Mouse (Mus musculus) MEL (cell line): ENCODE measurements at regions not wholly inside any gene's neighbourhood (a gene's known extent, or its start where the extent isn't known, plus 50 kb on each side); places are given as distances from the start of the nearest gene placed in this dataset.

Experiments
- DNase-seq: peaks from one replicate; pipeline ENCODE4 v3.0.0; 2011; ENCODE audit warnings: low read depth, low spot score
- H3K27ac ChIP-seq: 2 replicates; pipeline ENCODE4 v1.5.1; 2012; ENCODE audit warnings: low read depth, mild to moderate bottlenecking, control low read depth, low read length, moderate library complexity; ENCODE audit not compliant: control insufficient read depth
- H3K27me3 ChIP-seq, 2 experiments: fragments of 150-350 bp in 1 of 2; sonication (generic) in 1 of 2; 2 replicates each; pipeline ENCODE4 v1.6.1; 2012; ENCODE audit warnings: low read length in 2 of 2, mild to moderate bottlenecking in 2 of 2, improper control_type of control experiment in 1 of 2, moderate library complexity in 1 of 2; ENCODE audit not compliant: insufficient read depth in 2 of 2, control insufficient read depth in 1 of 2
- H3K36me3 ChIP-seq, 2 experiments: 2 replicates each; pipeline ENCODE4 v1.6.1; 2012 to 2014; ENCODE audit warnings: low read length in 2 of 2, improper control_type of control experiment in 1 of 2, inconsistent platforms in 1 of 2, mild to moderate bottlenecking in 1 of 2; ENCODE audit not compliant: insufficient read depth in 2 of 2, control insufficient read depth in 1 of 2
- H3K4me1 ChIP-seq, 2 experiments: fragments of 150-350 bp in 1 of 2; sonication (generic) in 1 of 2; 2 replicates each; pipeline ENCODE4 v1.6.1; 2012; ENCODE audit warnings: low read length in 2 of 2, improper control_type of control experiment in 1 of 2, mild to moderate bottlenecking in 1 of 2; ENCODE audit not compliant: insufficient read depth in 2 of 2, control insufficient read depth in 1 of 2
- H3K4me3 ChIP-seq, 2 experiments: fragments of 150-350 bp in 1 of 2; sonication (generic) in 1 of 2; 2 replicates each; pipeline ENCODE4 v1.5.1; 2012; ENCODE audit warnings: low read depth in 2 of 2, low read length in 2 of 2, mild to moderate bottlenecking in 2 of 2, moderate library complexity in 2 of 2, control low read depth in 1 of 2, improper control_type of control experiment in 1 of 2; ENCODE audit not compliant: control insufficient read depth in 1 of 2, insufficient read depth in 1 of 2
- H3K79me2 ChIP-seq: 2 replicates; pipeline ENCODE4 v1.6.1; 2012; ENCODE audit warnings: mild to moderate bottlenecking, low read length, moderate library complexity; ENCODE audit not compliant: control insufficient read depth, poor library complexity, insufficient read depth
- H3K9ac ChIP-seq: 2 replicates; pipeline ENCODE4 v1.6.1; 2012; ENCODE audit warnings: low read depth, mild to moderate bottlenecking, control low read depth, low read length, moderate library complexity; ENCODE audit not compliant: control insufficient read depth, poor library complexity, severe bottlenecking
- H3K9me3 ChIP-seq: fragments of 150-350 bp; sonication (generic); replicated peaks from 2 replicates; pipeline ENCODE4 v1.6.1; 2012; ENCODE audit warnings: mild to moderate bottlenecking, low read length, improper control_type of control experiment, moderate library complexity; ENCODE audit not compliant: insufficient read depth
- EP300 ChIP-seq, 2 experiments: IDR thresholded peaks; 2 replicates each; pipeline ENCODE4 v1.6.1; 2011; ENCODE audit warnings: improper control_type of control experiment in 2 of 2, low read length in 2 of 2, low read depth in 1 of 2, mild to moderate bottlenecking in 1 of 2
- GABPA ChIP-seq: IDR thresholded peaks from 2 replicates; pipeline ENCODE4 v1.6.1; 2012; ENCODE audit warnings: low read depth, mild to moderate bottlenecking, inconsistent platforms, low read length, improper control_type of control experiment, moderate library complexity
- HCFC1 ChIP-seq: IDR thresholded peaks from 2 replicates; pipeline ENCODE4 v1.6.1; 2012; ENCODE audit warnings: low read depth, mild to moderate bottlenecking, inconsistent platforms, low read length, improper control_type of control experiment, moderate library complexity
- JUND ChIP-seq: IDR thresholded peaks from 2 replicates; pipeline ENCODE4 v1.6.1; 2011; ENCODE audit warnings: low read depth, mild to moderate bottlenecking, improper control_type of control experiment, low read length
- KAT2A ChIP-seq: conservative IDR thresholded peaks from 2 replicates; pipeline ENCODE4 v1.6.1; 2012; ENCODE audit warnings: low read depth, low read length, improper control_type of control experiment, inconsistent platforms
- MAX ChIP-seq: IDR thresholded peaks from 2 replicates; pipeline ENCODE4 v1.6.1; 2011; ENCODE audit warnings: low read length, improper control_type of control experiment
- MAZ ChIP-seq: IDR thresholded peaks from 2 replicates; pipeline ENCODE4 v1.6.1; 2012; ENCODE audit warnings: low read depth, mild to moderate bottlenecking, inconsistent platforms, low read length, improper control_type of control experiment
- MEF2A ChIP-seq: IDR thresholded peaks from 2 replicates; pipeline ENCODE4 v1.6.1; 2014; ENCODE audit warnings: low read depth, mild to moderate bottlenecking, inconsistent platforms, low read length, improper control_type of control experiment; ENCODE audit not compliant: poor library complexity, insufficient replicate concordance, severe bottlenecking; ENCODE audit errors: extremely low read depth
- MXI1 ChIP-seq: IDR thresholded peaks from 2 replicates; pipeline ENCODE4 v1.6.1; 2011; ENCODE audit warnings: mild to moderate bottlenecking, low read depth, low read length, improper control_type of control experiment
- MYB ChIP-seq: IDR thresholded peaks from 2 replicates; pipeline ENCODE4 v1.6.1; 2011; ENCODE audit warnings: mild to moderate bottlenecking, low read depth, low read length, improper control_type of control experiment
- MYC ChIP-seq: IDR thresholded peaks from 2 replicates; pipeline ENCODE4 v1.6.1; 2011; ENCODE audit warnings: low read depth, mild to moderate bottlenecking, low read length, improper control_type of control experiment, moderate library complexity
- NELFE ChIP-seq: IDR thresholded peaks from 2 replicates; pipeline ENCODE4 v1.6.1; 2011; ENCODE audit warnings: low read depth, low read length, improper control_type of control experiment
- NRF1 ChIP-seq: IDR thresholded peaks from 2 replicates; pipeline ENCODE4 v1.6.1; 2014; ENCODE audit warnings: low read depth, mild to moderate bottlenecking, inconsistent platforms, low read length, improper control_type of control experiment, moderate library complexity; ENCODE audit not compliant: poor library complexity, insufficient read depth, severe bottlenecking
- POLR2AphosphoS2 ChIP-seq: IDR thresholded peaks from 2 replicates; pipeline ENCODE4 v1.6.1; 2011; ENCODE audit warnings: low read length, improper control_type of control experiment
- POLR2AphosphoS5 ChIP-seq: IDR thresholded peaks from 2 replicates; pipeline ENCODE4 v1.6.1; 2012; ENCODE audit warnings: low read depth, borderline replicate concordance, mild to moderate bottlenecking, inconsistent platforms, low read length, moderate library complexity, mixed read lengths
- SIN3A ChIP-seq: IDR thresholded peaks from 2 replicates; pipeline ENCODE4 v1.6.1; 2012; ENCODE audit warnings: low read length, improper control_type of control experiment, inconsistent platforms
- SMC3 ChIP-seq: IDR thresholded peaks from 2 replicates; pipeline ENCODE4 v1.6.1; 2011; ENCODE audit warnings: low read depth, low read length, improper control_type of control experiment
- TAL1 ChIP-seq: IDR thresholded peaks from 2 replicates; pipeline ENCODE4 v1.6.1; 2012; ENCODE audit warnings: mild to moderate bottlenecking, inconsistent platforms, low read length, moderate library complexity, mixed read lengths
- TCF12 ChIP-seq: IDR thresholded peaks from 2 replicates; pipeline ENCODE4 v1.6.1; 2014; ENCODE audit warnings: low read depth, mild to moderate bottlenecking, inconsistent platforms, low read length, improper control_type of control experiment, moderate library complexity
- UBTF ChIP-seq: IDR thresholded peaks from 2 replicates; pipeline ENCODE4 v1.6.1; 2012; ENCODE audit warnings: low read depth, mild to moderate bottlenecking, inconsistent platforms, low read length, improper control_type of control experiment, moderate library complexity, borderline replicate concordance; ENCODE audit not compliant: insufficient read depth
- USF1 ChIP-seq: IDR thresholded peaks from 2 replicates; pipeline ENCODE4 v1.6.1; 2014; ENCODE audit warnings: low read depth, mild to moderate bottlenecking, inconsistent platforms, low read length, improper control_type of control experiment, moderate library complexity
- ZC3H11A ChIP-seq: IDR thresholded peaks from 2 replicates; pipeline ENCODE4 v1.6.1; 2012; ENCODE audit warnings: low read depth, mild to moderate bottlenecking, inconsistent platforms, low read length, improper control_type of control experiment
- ZKSCAN1 ChIP-seq: IDR thresholded peaks from 2 replicates; pipeline ENCODE4 v1.6.1; 2012; ENCODE audit warnings: low read depth, mild to moderate bottlenecking, inconsistent platforms, low read length, improper control_type of control experiment, moderate library complexity

DNA sequence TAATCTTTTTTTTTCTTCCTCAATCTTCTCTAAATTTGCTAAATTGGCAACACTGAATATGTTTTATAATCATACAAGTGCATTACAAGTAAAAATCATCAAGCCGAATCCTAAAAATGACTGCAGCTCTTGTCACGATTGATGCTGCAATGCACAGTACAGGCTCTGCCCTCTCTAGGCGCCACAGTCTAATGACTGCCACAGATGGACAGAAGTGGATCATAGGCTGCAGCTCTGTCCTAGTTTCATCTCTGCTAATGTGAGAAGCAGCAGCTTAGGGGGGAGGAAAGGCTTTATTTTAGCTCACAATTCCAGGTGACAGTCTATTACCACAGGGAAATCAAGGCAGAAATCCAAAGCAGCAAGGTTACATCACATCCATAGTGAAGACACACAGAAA lies 560.8 kb downstream of the Cdk5rap2 start:
- Histone ChIP-seq H3K27ac (no peak overlapping the region), H3K27me3 (no peaks in the 10 kb centered on the region), H3K36me3 (no peaks in the 10 kb centered on the region), H3K4me3 (no peak overlapping the region), H3K79me2 (no peaks in the 10 kb centered on the region), H3K4me1 (no peaks in the 10 kb centered on the region), H3K9me3 (no peaks in the 10 kb centered on the region), H3K9ac (no peak overlapping the region)
- DNase-seq: no peak
- TF ChIP-seq JUND (no peak), MYC (no peak), POLR2AphosphoS2 (no peak), NELFE (no peak), NRF1 (no peak), ZC3H11A (no peak)

DNA sequence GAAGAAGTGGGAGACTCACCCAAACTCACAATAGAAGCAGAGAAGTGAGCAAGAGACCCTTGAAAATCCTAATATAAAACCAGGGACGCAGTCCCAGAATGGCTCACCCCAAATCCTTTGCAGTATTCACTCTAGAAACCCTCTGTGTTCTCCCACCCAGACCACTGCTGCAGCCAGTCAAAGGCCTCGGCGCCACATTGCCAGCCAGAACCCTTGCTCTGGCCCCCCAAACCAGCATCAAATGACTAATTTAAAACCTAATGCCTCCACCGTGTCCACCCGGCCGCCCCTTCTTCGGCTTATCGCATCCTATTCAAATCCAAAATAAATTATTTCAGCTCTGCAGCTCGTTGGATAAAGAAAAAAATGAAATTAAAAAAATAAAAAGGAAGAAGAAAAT lies 570.4 kb downstream of the Cdk5rap2 start:
- no peaks in the 10 kb centered on the region for H3K36me3 ChIP-seq
- no peak overlapping the region for H3K27ac ChIP-seq
- H3K4me3 ChIP-seq: no peak overlapping the region
- H3K4me1 ChIP-seq: no peaks in the 10 kb centered on the region
- no peaks in the 10 kb centered on the region for H3K27me3 ChIP-seq
- TF ChIP-seq GABPA: no peak
- no peak for TF ChIP-seq POLR2AphosphoS2
- no peak for TF ChIP-seq TCF12
- TF ChIP-seq POLR2AphosphoS5: no peak
- no peak for TF ChIP-seq MYB
- no peak for TF ChIP-seq TAL1
- TF ChIP-seq SIN3A: no peak
- no peaks in the 10 kb centered on the region for H3K9me3 ChIP-seq
- H3K79me2 ChIP-seq: no peaks in the 10 kb centered on the region
- H3K9ac ChIP-seq: no peak overlapping the region
- no peak for DNase-seq

DNA sequence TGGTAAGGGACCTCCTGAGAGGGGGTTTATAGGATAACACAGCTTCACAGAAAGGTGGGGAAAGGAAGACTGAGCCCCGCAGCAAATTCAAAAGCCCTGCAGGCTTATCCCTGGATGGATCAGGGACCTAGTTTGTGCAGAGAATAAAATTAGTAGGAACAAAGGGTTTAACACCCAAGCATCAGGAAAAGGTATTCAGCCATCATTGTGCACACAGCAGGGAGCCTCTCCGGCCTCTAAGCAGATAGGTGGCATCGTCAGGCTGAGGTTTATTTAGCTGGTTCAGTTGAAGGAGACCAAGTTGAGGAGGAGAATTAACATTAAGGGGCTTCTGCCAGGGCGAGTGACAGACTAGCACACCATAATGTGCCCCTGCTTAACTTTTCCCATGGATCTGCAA lies 571.3 kb downstream of the Cdk5rap2 start:
- Histone ChIP-seq H3K27me3 (no peaks in the 10 kb centered on the region), H3K9me3 (no peaks in the 10 kb centered on the region), H3K4me3 (no peak overlapping the region), H3K79me2 (no peaks in the 10 kb centered on the region), H3K27ac (no peak overlapping the region), H3K4me1 (no peaks in the 10 kb centered on the region), H3K9ac (no peak overlapping the region), H3K36me3 (no peaks in the 10 kb centered on the region)
- no peak for TF ChIP-seq MYB
- TF ChIP-seq USF1: no peak
- TF ChIP-seq HCFC1: no peak
- no peak for TF ChIP-seq TCF12
- no peak for TF ChIP-seq JUND
- no peak for TF ChIP-seq ZC3H11A
- TF ChIP-seq SIN3A: no peak
- TF ChIP-seq MYC: no peak
- TF ChIP-seq POLR2AphosphoS2: no peak
- no peak for TF ChIP-seq MEF2A
- no peak for TF ChIP-seq SMC3
- no peak for TF ChIP-seq MAZ
- TF ChIP-seq KAT2A: no peak
- no peak for TF ChIP-seq UBTF
- TF ChIP-seq EP300 (IDR thresholded peaks at IDR 0.05; ENCODE audit: low read depth in 1 of 2, low read length in 2 of 2): no peak
- TF ChIP-seq ZKSCAN1: no peak
- TF ChIP-seq GABPA: no peak
- TF ChIP-seq MAX: no peak
- no peak for TF ChIP-seq MXI1
- no peak for DNase-seq
